ENCODE assay signal across 10 mouse cellular contexts in genomic region chr9:60693986-60694385, GRCm38 (mm10). TPM values are rescaled to one million over a fixed set of nuclear protein-coding genes. Genes with fewer than 3 reads are reported as not detected.
A peak's percentile ranks its signal among the peaks of the same experiment; 100 is the strongest.
DNase-seq lines count a peak whose midpoint lies in the region; ATAC-seq and TF ChIP-seq lines count a peak whose summit lies in the region.
"Had no signal": no experiment of that assay in that cellular context is flagged by ENCODE, and none has a peak within 500 bp of the region (broad histone marks: within the 10 kb centered on the region; RNA-seq: fewer than 3 reads in every experiment).

No protein-coding gene starts in this region.

- H3K4me3 ChIP-seq in intestine, postnatal 0 days (ENCODE audit: low read depth, low read length) = no peak overlapping the region
- no peak overlapping the region for H3K4me3 ChIP-seq in intestine, embryonic 15.5 days (replicated peaks)
- H3K4me3 ChIP-seq in bone marrow, adult 2 months (replicated peaks; ENCODE audit: control insufficient read depth, low read depth, low read length) = no peak overlapping the region
- no peak overlapping the region for H3K4me3 ChIP-seq in intestine, embryonic 16.5 days (ENCODE audit: low read length)
- H3K4me3 ChIP-seq: hindbrain, embryonic 13.5 days; limb, embryonic 13.5 days had no signal

- H3K27me3 ChIP-seq in intestine, postnatal 0 days (replicated peaks; ENCODE audit: control insufficient read depth, insufficient read depth, low read length) = no peaks in the 10 kb centered on the region
- H3K27me3 ChIP-seq in intestine, embryonic 15.5 days (replicated peaks) = no peaks in the 10 kb centered on the region
- no peaks in the 10 kb centered on the region for H3K27me3 ChIP-seq in intestine, embryonic 16.5 days (replicated peaks; ENCODE audit: control insufficient read depth, insufficient read depth, low read length)

- no peak for ATAC-seq in intestine, postnatal 0 days
- no peak for ATAC-seq in intestine, embryonic 15.5 days
- no peak for ATAC-seq in intestine, embryonic 16.5 days

- no peaks in the 10 kb centered on the region for H3K36me3 ChIP-seq in intestine, postnatal 0 days (ENCODE audit: control insufficient read depth, insufficient read depth)
- H3K36me3 ChIP-seq in intestine, embryonic 15.5 days = no peaks in the 10 kb centered on the region
- H3K36me3 ChIP-seq in intestine, embryonic 16.5 days (ENCODE audit: control insufficient read depth, insufficient read depth, low read length) = no peaks in the 10 kb centered on the region
- H3K36me3 ChIP-seq: hindbrain, embryonic 13.5 days; limb, embryonic 13.5 days had no signal

- H3K27ac ChIP-seq in intestine, postnatal 0 days (ENCODE audit: low read depth, low read length) = no peak overlapping the region
- no peak overlapping the region for H3K27ac ChIP-seq in intestine, embryonic 15.5 days
- H3K27ac ChIP-seq in bone marrow, adult 2 months (ENCODE audit: control insufficient read depth, insufficient read depth, low read depth, low read length, poor library complexity) = no peak overlapping the region
- no peak overlapping the region for H3K27ac ChIP-seq in intestine, embryonic 16.5 days (ENCODE audit: low read length)
- H3K27ac ChIP-seq: hindbrain, embryonic 13.5 days; limb, embryonic 13.5 days had no signal

- H3K9ac ChIP-seq in intestine, postnatal 0 days (ENCODE audit: low read depth, low read length) = no peak overlapping the region
- no peak overlapping the region for H3K9ac ChIP-seq in intestine, embryonic 15.5 days
- H3K9ac ChIP-seq in intestine, embryonic 16.5 days (ENCODE audit: low read depth, low read length) = no peak overlapping the region
- H3K9ac ChIP-seq: hindbrain, embryonic 13.5 days; limb, embryonic 13.5 days had no signal

- H3K4me1 ChIP-seq in intestine, postnatal 0 days (replicated peaks; ENCODE audit: control insufficient read depth, insufficient read depth, low read length) = no peaks in the 10 kb centered on the region
- H3K4me1 ChIP-seq in intestine, embryonic 15.5 days (replicated peaks) = no peaks in the 10 kb centered on the region; the same call in 1 of the 2 replicates
- H3K4me1 ChIP-seq in bone marrow, adult 2 months (ENCODE audit: control insufficient read depth, insufficient read depth, low read length) = no peaks in the 10 kb centered on the region
- no peaks in the 10 kb centered on the region for H3K4me1 ChIP-seq in intestine, embryonic 16.5 days (ENCODE audit: control insufficient read depth, insufficient read depth, low read length)
- H3K4me1 ChIP-seq: hindbrain, embryonic 13.5 days; limb, embryonic 13.5 days had no signal

- WGBS in intestine, postnatal 0 days = 56% methylated on average over 2 of the region's 2 CpGs
- WGBS in intestine, embryonic 15.5 days = 59% methylated on average over 2 of the region's 2 CpGs
- WGBS in bone marrow, adult 2 months = 79% methylated on average over 2 of the region's 2 CpGs
- WGBS in intestine, embryonic 16.5 days = 55% methylated on average over 2 of the region's 2 CpGs

- no peak overlapping the region for H3K4me2 ChIP-seq in intestine, postnatal 0 days (replicated peaks; ENCODE audit: low read depth)
- no peak overlapping the region for H3K4me2 ChIP-seq in intestine, embryonic 15.5 days (replicated peaks)
- H3K4me2 ChIP-seq in intestine, embryonic 16.5 days (ENCODE audit: low read depth, low read length) = no peak overlapping the region
- H3K4me2 ChIP-seq: hindbrain, embryonic 13.5 days; limb, embryonic 13.5 days had no signal

- DNase-seq in right cerebral cortex, postnatal 14 days = peak; percentile 59
- no peak for DNase-seq in right cerebral cortex, postnatal 36 days (ENCODE audit: low spot score in 2 of 2)
- DNase-seq in thymus, postnatal 25 days = peak; percentile 18
- DNase-seq: cerebellum, adult 8-10 months had no signal

- TF ChIP-seq CTCF in intestine, postnatal 0 days (IDR thresholded peaks at IDR 0.05; ENCODE audit: low read depth) = peak; percentile 68
- TF ChIP-seq CTCF in bone marrow, adult 2 months (IDR thresholded peaks at IDR 0.05; ENCODE audit: control insufficient read depth, insufficient read depth, low read length) = peak; percentile 48

- TF ChIP-seq POLR2A in bone marrow, adult 2 months (IDR thresholded peaks at IDR 0.05; ENCODE audit: borderline replicate concordance, control insufficient read depth, low read depth, low read length) = no peak

- no peaks in the 10 kb centered on the region for H3K9me3 ChIP-seq in intestine, postnatal 0 days (ENCODE audit: control insufficient read depth)
- no peaks in the 10 kb centered on the region for H3K9me3 ChIP-seq in intestine, embryonic 15.5 days
- no peaks in the 10 kb centered on the region for H3K9me3 ChIP-seq in intestine, embryonic 16.5 days (ENCODE audit: control insufficient read depth, low read length)
- H3K9me3 ChIP-seq: hindbrain, embryonic 13.5 days; limb, embryonic 13.5 days had no signal

RNA-seq across cellular contexts. Expression of gene Lrrc49, which starts 6.0 kb away (rescaled TPM):
- polyA plus RNA-seq in intestine, postnatal 0 days (2015; fragmentation: Nextera tagmentation; extraction: Ambion mirVana) = 8.1 and 10.1 TPM in 2 replicates
- polyA plus RNA-seq in intestine, embryonic 15.5 days (2015; fragmentation: Nextera tagmentation; extraction: Ambion mirVana) = 11.6 and 14.7 TPM in 2 replicates
- polyA plus RNA-seq in bone marrow, adult 2 months (2011; ENCODE audit: insufficient read depth, insufficient read length, low replicate concordance, missing spikeins) = 0.40 TPM in 1 of 2 replicates, not detected in the other
- 10.7 and 11.7 TPM in 2 replicates for polyA plus RNA-seq in intestine, embryonic 16.5 days (2015; fragmentation: Nextera tagmentation; extraction: Ambion mirVana)

RNA-seq across cellular contexts. Expression of gene Larp6, which starts 18.8 kb away (rescaled TPM):
- polyA plus RNA-seq in intestine, postnatal 0 days (2015; fragmentation: Nextera tagmentation; extraction: Ambion mirVana) = 1.1 and 1.2 TPM in 2 replicates
- 1.6 and 1.8 TPM in 2 replicates for polyA plus RNA-seq in intestine, embryonic 15.5 days (2015; fragmentation: Nextera tagmentation; extraction: Ambion mirVana)
- polyA plus RNA-seq in bone marrow, adult 2 months (2011; ENCODE audit: insufficient read depth, insufficient read length, low replicate concordance, missing spikeins) = not detected in 2 replicates
- polyA plus RNA-seq in intestine, embryonic 16.5 days (2015; fragmentation: Nextera tagmentation; extraction: Ambion mirVana) = 1.6 and 1.7 TPM in 2 replicates

Comparison
In these comparisons a context has a peak if more than half of its experiments do, and no peak if none do; other contexts are left out.
1. DNase-seq: peak in right cerebral cortex, postnatal 14 days (single experiment) and thymus, postnatal 25 days (single experiment); none in right cerebral cortex, postnatal 36 days (0 of 2).